Mouse (Mus musculus): ENCODE measurements around the gene Mdga2. TPM values are rescaled to one million over a fixed set of nuclear protein-coding genes. Genes with fewer than 3 reads are reported as not detected.

The Mdga2 gene
- total RNA-seq (2021) = under 1 TPM in 1 of 2 experiments, not detected in 1; 0.11 TPM
- long read RNA-seq, experiment 1 = 0 reads
- long read RNA-seq, experiment 2 = 0 reads

GRCm38 (mm10) chr12:67222221-67223025 is at the start of gene Mdga2:
TSS of gene Mdga2 (minus strand) at chr12:67222549.
- DNase-seq = no peak

DNA sequence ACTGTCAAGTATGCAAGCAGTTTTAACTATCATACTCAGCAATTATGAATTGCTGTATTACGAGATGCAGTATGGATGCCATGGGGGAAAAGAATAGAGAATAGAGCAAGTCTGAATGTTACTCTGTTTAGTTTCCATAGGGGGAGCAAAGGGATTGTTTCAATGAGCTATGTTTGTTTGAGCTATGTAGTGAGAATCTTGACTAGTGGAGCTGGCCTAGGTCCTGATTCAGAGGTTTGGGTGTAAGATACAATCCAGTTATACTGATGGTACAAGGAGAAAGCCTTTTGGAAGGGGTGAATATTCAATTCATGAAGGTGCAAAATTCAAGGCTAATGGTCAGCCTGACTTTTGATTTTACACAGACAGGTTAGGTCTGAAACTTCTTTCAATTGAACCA is 45.1 kb upstream of the Mdga2 start:
- no peak for DNase-seq

DNA sequence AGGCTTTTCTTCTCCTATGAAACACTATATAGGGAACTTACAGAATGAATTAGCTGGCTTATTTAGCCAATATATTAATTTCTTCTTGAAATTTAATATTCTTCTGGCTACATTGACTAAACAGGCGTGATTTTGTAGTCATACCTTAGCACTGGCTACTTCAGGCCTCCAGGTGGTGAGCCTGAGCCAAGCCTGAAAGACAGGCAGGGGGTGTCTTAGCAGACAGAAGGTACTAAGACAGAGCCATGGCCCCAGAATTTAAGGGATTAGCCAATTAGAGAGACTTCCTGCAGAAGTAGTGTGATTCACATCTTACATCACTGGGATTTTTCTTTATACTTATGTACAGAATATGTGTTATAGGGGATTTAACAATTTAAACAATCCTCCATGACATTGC is 1.2 kb upstream of the Mdga2 start:
- DNase-seq = no peak

DNA sequence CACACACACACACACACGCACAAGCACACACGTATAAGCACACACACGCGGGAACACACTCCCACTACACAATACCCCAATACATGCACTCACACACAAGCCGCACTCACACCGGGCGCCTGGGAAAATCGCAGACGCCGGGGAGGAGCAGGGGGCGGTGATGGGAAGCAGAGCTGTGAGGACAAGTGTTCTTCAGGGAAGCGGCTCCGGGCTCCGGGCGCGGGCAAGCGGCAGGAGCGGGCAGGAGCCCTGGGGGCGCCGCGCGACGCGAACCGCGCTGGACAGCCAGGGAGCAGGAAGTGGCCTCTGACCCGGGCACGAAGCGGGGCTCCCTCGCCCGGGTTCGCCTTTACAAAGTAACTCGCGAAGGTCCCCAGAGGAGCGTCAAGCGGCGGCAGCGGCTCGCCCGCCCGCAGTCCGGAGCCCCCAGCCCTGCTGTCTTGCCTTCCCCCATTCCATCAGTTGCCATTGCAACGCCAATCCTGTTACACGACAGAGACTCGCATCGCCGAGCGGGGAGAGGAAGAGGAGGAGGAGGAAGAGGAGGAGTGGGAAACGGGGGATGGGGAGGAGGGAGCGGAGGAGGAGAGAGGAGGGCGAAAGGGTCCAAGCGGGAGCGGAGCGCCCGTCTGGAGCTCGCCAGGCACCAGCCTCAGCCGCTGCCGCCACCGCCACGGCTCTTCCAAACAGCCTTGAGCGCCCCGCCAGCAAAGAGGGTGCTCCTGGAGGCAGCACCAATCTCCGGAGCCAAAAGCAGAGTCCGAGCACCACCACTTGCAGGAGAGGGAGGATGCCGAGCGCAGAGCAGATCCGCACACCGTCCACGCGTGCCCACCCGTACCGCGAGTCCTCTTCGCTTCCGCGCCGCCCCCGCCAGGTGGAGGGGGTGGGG is 774 bp downstream of the Mdga2 start:
- no peak for DNase-seq

DNA sequence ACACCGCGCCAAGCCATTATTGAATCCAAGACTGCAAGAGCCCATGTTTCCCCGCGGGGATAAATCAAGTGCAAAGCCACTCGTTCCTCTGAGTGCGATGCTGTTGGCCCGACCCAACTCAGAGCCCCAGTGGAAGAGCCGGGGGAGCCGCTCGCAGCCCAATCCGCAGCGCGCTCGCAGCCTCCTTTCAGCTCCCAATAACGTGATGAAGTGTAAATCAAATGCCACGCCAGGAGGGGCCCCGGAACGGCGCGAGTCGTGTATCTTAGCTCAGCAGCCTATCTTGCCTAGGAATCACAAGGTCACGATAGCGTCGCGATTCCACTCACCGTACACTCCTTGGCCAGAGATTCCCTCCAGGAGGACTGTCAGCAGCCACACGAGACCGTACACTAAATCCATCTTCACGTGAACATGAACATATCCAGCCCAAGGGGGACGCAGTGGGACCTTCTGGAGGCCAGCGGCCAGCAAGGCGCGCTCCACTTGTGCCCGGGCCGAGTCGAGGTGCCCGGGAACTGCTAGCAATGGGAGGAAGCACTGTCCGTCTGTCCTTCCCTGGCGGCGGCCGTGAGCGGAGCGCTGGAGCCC is 1.6 kb downstream of the Mdga2 start:
- no peak for DNase-seq

DNA sequence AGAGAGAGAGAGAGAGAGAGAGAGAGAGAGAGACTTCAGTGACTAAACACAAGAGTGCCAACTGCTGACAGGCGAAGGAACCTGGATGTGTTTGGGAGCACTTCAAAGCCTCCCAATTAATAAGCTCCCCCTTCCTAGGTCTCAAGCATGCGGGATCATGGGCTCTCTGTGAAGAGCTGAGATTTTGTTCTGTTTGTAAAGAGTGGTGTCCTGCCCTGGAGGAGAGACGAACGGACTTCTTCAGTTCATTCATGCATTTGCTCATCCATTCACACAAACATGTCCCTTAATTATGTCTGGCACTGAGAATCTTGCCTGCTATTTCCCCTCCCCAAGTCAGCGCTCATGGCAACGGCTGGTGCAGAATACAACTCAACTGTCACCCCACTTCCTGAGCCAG is 2.3 kb downstream of the Mdga2 start:
- no peak for DNase-seq

DNA sequence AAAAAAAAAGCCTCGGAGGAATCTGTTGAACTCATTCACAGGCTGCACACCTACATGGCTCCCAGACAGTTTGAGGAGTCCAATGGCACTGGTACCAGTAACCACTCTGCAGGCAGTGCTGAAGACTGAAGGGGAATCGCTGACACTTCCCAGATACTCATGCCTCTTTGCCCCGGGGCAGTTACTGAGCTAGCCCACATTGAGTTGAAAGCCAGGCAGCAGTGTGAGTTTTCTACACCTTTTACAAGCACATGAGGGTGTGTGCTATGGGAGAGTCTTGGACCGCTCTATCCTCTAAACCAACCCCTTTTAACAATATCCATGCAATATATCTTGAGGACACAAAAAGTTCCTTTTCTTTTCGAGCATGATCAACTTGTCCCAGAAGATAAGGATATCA is 2.8 kb downstream of the Mdga2 start:
- no peak for DNase-seq

DNA sequence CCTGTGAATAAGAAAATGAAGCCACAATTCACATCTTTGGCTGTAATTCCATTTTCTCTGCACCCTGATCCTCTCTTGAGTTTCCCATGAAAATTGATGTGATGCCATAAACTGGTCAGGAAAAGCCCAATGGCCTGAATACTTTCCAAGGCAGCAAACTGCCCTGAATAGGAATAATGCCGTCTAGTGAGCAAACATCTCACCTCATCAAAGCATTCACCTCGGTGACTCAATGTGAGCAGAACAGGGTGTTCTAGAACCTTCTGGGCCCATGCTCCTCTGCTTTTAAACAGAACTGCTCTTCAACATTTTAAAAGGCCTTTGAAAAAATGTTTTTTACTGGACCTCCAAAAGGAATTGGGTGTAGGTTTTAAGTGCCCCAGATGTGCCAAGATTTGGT is 9.5 kb downstream of the Mdga2 start:
- no peak for DNase-seq

DNA sequence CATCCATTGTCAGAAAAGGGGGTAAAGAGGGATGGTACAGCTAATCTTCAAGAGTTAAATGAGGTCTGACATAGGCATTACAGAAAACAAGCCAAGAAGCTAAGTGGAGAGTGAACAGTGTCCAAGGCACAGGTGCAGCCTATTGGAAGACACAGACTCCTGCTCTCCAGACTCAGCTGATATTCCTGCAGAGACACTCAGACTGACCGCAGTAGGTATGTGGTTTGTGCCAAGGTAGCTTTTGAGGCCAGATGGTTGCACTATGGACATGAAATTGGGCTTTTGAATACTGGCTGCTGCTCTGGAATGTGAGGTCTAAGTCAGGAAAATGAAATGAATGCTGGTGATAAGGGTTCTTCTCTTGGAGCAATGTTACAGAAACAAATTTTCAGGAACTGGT is 44.2 kb downstream of the Mdga2 start:
- DNase-seq = no peak

GRCm38 (mm10) chr12:67156569-67157237 is 65.6 kb downstream of the Mdga2 start:
- DNase-seq = no peak

DNA sequence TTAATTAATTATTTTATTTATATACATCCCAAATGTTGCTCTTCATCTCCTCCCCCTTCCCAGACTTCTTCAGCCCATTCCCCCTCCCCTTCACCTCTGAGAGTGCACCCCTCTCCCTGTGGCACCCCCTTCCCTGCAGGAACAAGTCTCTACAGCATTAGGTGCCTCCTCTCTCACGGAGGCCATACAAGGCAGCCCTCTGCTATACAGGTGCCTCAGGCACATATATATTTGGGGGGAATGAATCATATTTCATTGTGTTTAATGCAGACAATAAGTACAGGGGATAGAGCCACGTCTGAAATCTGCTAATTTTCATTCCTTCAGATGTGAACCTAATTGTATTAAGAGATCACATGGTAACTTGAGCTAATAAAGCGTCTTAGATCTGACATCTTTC is 69.3 kb downstream of the Mdga2 start:
- no peak for DNase-seq

GRCm38 (mm10) chr12:67141605-67142004 is 80.7 kb downstream of the Mdga2 start:
- DNase-seq = no peak

DNA sequence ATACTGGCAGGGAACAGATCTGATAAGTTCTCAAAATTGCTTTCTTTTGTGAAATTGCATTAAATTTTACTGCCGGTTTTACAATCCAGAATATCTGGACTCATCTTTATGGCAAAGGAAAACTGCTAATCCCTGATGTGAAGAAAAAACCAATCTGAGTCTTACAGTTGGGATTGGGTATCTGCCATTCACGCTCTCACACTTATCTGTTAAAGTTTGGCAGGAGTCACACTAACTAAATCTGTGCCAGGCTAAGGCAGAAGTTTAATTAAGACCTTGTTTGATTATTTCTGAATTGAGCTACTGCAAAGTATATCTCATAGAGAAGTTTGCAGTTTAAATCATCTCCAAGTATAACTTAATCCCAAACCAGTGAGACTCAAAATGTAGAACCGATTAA is 82.2 kb downstream of the Mdga2 start:
- no peak for DNase-seq

DNA sequence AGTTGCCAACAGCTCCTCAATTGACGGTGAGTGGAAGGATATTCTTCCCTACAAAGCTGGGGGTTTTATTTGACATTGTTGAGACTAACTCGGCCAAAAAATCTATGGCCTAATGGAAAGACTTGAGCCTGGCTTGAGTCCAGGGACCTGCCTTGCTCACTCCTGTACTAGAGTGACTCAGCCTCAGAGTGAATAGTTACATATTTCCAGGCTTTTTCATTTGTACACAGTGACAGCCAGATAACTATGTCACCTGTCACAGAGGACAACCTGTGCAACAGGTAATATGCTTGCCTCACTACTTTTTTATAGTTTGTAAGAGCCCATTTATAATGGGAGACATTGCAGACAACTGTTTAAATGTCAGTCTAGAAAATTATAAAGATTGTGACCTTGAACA is 94.9 kb downstream of the Mdga2 start:
- DNase-seq = no peak

DNA sequence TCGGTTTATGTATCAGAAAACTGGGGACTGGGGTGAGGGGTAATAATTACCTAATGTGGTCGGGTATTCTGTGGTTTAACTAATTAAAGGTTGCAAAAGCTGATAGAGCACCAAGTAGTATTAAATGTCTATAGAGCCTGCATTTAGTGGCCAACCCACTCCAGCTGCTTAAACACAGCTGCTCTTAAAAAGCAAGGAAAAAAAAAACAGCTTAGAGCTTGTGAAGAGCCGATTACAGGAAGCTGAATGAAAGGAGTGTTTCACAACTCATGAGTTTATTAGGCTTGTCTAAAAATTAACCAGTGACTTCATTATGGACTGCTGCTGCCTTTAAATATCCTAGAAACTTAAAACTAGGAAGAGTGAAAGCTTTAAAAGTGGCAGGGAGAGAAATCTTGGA is 98.5 kb downstream of the Mdga2 start:
- no peak for DNase-seq

GRCm38 (mm10) chr12:67118652-67119515 is 103.5 kb downstream of the Mdga2 start:
- no peak for DNase-seq

DNA sequence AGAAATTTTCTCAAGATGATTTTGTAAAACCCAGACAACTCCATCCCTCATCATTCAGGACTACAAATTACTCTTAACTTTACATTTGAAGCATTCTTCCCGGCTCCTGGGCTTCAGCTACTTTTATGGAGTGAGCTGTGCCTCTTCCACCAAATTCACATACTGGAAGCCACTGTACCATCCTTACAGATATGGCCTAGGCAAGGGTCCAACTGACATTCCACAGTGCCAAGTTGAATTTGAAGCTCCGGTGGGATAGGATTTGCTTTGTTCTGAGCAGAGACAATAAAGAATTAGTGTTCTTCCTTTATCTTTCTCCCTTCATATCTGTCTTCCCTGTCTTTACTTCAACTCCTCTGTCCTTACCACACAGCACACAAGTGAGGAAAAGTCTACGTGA is 118.2 kb downstream of the Mdga2 start:
- no peak for DNase-seq

DNA sequence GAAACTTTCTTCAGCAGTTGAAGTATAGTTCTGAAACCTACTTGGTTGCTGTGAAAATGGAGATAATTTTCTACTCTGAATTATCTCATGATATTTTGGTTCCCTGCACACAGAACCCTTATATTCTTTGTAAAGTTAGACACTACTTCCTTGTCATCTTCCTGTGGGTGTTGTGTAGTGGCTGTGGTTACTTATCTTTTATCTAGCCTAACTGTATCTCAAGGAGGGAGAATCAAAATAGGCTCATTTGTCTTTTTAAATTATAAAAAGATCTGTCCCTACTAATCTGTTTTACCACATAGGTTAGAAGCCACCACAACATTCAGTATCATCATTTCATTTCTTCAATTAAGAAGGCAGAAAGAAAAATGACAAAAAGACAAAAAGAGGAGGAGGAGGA is 127.9 kb downstream of the Mdga2 start:
- DNase-seq = no peak

GRCm38 (mm10) chr12:67090420-67090965 is 131.9 kb downstream of the Mdga2 start:
- no peak for DNase-seq

GRCm38 (mm10) chr12:67059136-67060014 is 163.0 kb downstream of the Mdga2 start:
- DNase-seq = peak; percentile 9
